Mouse (Mus musculus) MEL (cell line): ENCODE measurements around the gene Zbtb22.
"Not testable (repeated sequence)": the region's sequence is repeated elsewhere in the genome, so short reads cannot be mapped to it uniquely, and the experiment has no call there.

Experiments used
- CTCF ChIP-seq, 3 experiments: IDR thresholded peaks in 2 of 3; conservative IDR thresholded peaks in 1 of 3; 2 replicates each; pipeline ENCODE4 v1.5.1; 2011 to 2012; ENCODE audit warnings: low read length in 3 of 3, low read depth in 2 of 3, mild to moderate bottlenecking in 2 of 3, improper control_type of control experiment in 1 of 3, inconsistent platforms in 1 of 3, mixed read lengths in 1 of 3, moderate library complexity in 1 of 3; ENCODE audit not compliant: control insufficient read depth in 1 of 3, insufficient read depth in 1 of 3, poor library complexity in 1 of 3, severe bottlenecking in 1 of 3
- NRF1 ChIP-seq: IDR thresholded peaks from 2 replicates; pipeline ENCODE4 v1.6.1; 2014; ENCODE audit warnings: low read depth, mild to moderate bottlenecking, inconsistent platforms, low read length, improper control_type of control experiment, moderate library complexity; ENCODE audit not compliant: poor library complexity, insufficient read depth, severe bottlenecking
- POLR2A ChIP-seq, 2 experiments: IDR thresholded peaks; 2 replicates each; pipeline ENCODE4 v1.6.1; 2011 to 2012; ENCODE audit warnings: low read length in 2 of 2, mild to moderate bottlenecking in 2 of 2, control low read depth in 1 of 2, improper control_type of control experiment in 1 of 2, low read depth in 1 of 2, moderate library complexity in 1 of 2; ENCODE audit not compliant: control insufficient read depth in 1 of 2, insufficient read depth in 1 of 2, poor library complexity in 1 of 2
- SIN3A ChIP-seq: IDR thresholded peaks from 2 replicates; pipeline ENCODE4 v1.6.1; 2012; ENCODE audit warnings: low read length, improper control_type of control experiment, inconsistent platforms
- TCF12 ChIP-seq: IDR thresholded peaks from 2 replicates; pipeline ENCODE4 v1.6.1; 2014; ENCODE audit warnings: low read depth, mild to moderate bottlenecking, inconsistent platforms, low read length, improper control_type of control experiment, moderate library complexity

- TF ChIP-seq POLR2A (IDR thresholded peaks at IDR 0.05; ENCODE audit: control insufficient read depth in 1 of 2, insufficient read depth in 1 of 2, low read depth in 1 of 2, low read length in 2 of 2, poor library complexity in 1 of 2); NRF1; TCF12; CTCF (IDR thresholded peaks at IDR 0.05 in 2 of 3, conservative IDR thresholded peaks at IDR 0.05 in 1 of 3; ENCODE audit: control insufficient read depth in 1 of 3, insufficient read depth in 1 of 3, low read depth in 2 of 3, low read length in 3 of 3, poor library complexity in 1 of 3, severe bottlenecking in 1 of 3); SIN3A: not testable (repeated sequence)
Observed at GRCm38 (mm10) chr17:33889941-33890532, 25.7 kb upstream of the Zbtb22 start.
